Mouse (Mus musculus): ENCODE results near the gene Gm21858.
"Not testable (repeated sequence)": the region's sequence is repeated elsewhere in the genome, so short reads cannot be mapped to it uniquely, and the experiment has no call there.

Gm21858 gene

DNA sequence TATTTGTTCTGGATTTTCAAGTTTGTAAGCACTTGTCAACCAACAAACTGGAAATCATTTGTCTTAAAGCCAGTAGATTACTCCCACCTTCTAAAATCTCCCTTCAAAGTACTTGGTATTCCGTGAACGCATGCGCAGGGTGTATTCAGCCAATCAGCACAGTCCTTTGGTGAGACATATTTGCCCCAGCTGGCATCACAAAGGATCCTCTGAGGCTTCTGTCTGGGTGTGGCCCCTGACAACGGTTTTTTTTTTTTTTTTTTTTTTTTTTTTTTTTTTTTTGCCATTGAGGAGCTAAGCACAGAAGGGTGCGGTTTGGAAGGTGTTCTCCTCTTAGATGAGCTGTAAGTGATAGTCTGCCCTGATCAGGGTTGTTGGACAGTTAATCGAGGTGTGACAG is at the start of gene Gm21858:
Gm21858 (plus strand) TSS at position 301 of the 400 bp plus-strand sequence.
- DNase-seq (ENCODE audit: low spot score): not testable (repeated sequence)

All from layer of hippocampus, adult 11-12 months (tissue).